Mouse (Mus musculus): ENCODE results near the gene Satb1. TPM values are rescaled to one million over a fixed set of nuclear protein-coding genes. Genes with fewer than 3 reads are reported as not detected.

The Satb1 gene
- total RNA-seq (2021) = 10 to 100 TPM; 20.2 to 27.8 TPM
- long read RNA-seq, experiment 1, full-length matches to known transcripts = 5 of 9 reads
- long read RNA-seq, experiment 1, partial matches to known transcripts = 2 of 9 reads
- long read RNA-seq, experiment 1, other reads (novel, unspliced or antisense) = 2 of 9 reads
- long read RNA-seq, experiment 2, full-length matches to known transcripts = 1 of 5 reads
- long read RNA-seq, experiment 2, partial matches to known transcripts = 0 of 5 reads
- long read RNA-seq, experiment 2, other reads (novel, unspliced or antisense) = 4 of 5 reads

DNA sequence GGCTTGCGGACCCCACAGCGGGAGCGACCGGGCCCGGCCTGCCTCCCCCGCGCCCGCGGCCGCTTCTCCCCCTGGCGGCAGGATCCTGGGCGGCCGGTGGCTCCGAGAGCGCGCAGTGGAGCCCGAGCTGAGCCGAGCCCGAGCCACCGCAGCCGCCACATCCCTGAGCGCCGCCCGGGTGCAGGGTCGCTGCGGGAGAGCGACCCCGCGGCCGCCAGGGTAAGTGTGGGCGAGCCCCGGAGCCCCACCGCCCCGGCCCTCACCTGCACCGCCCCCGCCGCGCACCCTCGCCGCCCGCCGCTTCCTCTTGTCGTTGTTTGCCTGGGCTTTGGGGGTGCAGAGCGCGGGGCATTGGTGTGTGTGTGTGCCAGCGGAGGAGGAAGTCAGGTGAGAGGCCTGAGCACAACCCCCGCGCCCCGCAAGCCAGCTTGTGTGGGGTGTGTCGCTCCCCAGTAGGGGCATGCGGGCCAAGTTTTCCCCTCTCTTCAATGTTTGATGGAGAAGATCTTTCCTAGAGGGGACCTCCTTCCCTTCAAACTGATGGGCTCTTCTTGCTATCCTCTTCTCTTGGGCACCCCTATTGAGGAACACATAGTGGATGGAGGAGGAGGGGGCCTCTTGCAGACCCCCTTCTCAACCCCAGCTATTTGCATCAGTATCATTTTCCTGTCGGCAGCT is at the start of gene Satb1:
Gene Satb1, minus strand, starts transcription at position 391 of the 678 bp plus-strand sequence.
- peak; percentile 42 to 59 for DNase-seq

DNA sequence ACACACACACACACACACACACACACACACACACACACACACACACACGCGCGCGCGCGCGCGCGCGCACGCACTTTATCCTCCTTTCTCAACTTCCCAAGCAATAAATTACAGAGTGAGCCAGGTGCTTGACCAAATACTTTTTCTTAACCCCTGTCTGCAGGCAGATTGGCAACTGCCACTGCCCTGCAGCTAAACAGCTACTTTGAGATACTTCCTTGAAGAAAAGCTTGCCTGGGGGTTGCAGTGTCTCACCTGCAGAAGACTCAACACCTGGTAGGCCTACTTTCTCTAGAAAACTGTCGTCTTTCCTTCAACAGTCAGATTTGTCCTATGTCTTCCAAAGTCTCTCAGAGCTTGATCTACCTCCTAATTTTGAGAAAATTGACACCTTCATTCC is 49.5 kb upstream of the Satb1 start:
- DNase-seq = no peak

DNA sequence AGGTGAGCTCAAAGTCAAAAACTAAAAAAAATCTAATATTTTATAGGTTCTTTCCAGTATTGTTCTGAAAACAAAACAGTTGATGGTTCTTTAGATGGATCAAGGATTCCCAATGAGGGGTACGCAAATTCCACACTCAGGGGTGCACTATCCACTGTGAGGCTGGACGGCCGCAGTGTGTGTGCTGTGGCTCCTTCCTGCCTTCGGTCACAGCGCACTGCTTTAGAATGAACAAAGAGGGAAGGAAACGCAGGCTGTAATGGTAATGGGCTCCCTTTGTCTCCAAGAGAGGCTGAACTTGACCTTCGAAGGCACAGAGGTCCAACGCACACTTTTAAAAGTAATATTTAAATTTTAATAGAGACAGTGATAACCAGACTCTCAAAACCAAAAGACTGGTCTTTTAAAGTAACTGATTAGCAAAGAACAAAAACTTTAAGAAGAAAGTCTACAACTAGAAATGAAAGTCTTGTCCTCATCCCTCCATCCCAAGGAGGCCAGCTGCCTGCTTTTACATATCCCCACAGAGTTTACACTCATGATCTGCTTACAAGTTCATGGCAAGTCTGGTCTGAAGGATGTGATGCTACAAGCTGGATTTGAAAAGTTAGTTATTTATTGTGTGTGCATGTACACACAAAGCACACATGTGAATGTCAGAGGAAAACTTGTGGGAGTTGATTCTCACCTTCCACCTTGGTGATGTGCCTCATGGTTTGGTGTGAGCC is 48.0 kb upstream of the Satb1 start:
- DNase-seq = no peak

DNA sequence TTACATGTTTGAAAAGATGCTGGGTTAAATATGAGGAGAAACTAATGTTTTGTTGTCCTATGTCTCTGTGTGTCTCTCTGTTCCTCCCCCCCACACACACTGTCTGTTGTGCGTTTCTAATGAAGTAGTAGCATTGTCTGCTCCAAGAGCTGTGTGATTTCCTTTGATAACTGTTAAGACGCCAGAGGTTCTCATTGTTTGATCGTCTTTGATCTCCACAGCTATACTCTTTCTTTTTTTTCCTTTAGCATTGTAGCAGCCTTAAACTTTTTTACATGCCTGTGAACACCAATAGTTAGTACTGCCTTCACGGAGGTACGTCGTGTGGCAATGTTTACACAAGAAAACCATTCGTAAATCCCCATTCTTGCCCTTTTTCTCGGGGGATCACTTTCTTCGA is 47.1 kb upstream of the Satb1 start:
- DNase-seq = no peak

DNA sequence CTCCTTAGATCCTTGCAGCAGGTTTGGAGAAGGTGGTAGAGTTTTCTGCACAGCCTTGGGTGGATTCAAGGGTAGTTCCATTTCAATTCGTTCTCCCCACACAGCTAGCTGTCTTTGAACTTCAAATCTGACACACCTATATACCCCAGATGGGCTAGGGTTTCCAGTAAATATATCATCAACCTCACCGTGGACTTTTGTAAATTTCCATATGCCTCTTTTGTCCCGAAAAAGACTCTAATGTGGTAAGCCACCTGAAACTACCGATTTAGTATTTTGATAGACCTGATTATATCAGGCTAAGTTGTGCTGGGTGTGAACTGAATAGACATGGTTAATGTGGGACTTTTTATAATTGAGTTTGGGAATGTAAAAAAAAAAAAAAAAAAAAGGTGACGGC is 46.6 kb upstream of the Satb1 start:
- DNase-seq = no peak

DNA sequence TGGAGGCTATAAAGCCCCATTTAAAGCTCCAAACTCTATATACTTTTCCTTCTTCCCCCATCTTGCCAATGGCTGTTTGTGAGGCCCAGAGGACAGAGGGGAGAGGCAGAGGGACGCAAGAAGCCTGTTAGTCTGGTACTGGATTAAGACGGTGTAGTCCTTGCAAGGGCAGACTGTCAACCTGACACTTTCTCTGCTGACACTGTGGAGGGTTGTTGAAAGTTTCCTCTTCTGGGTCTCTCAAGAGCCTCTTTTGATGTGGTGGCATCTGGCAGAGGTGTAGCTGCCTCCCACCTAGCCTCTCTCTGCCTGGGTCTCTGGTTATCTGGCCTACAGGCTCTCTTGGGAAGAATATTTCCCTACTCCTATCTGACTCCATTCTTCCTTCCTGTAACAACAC is 46.1 kb upstream of the Satb1 start:
- DNase-seq = no peak

DNA sequence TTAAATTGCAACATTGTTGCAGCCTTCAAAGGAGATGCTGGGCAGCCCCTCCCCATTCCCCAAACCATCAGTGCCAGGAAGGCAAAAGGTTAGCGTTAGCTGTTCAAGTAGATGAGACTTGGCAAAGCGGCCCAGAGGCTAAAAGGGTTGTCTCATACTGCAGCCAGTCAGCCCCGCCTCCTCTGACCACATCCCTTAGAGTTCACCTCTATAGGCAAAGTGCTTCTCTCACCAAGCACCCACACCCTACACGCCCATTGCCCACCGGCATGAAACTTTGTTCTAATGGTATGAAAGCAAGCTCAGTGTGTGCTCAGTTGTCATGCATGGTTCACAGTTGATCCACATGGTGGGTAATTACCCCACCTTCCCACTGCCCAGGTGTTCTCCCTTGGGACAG is 43.4 kb upstream of the Satb1 start:
- peak in 1 of 2 experiments; percentile 2 for DNase-seq

DNA sequence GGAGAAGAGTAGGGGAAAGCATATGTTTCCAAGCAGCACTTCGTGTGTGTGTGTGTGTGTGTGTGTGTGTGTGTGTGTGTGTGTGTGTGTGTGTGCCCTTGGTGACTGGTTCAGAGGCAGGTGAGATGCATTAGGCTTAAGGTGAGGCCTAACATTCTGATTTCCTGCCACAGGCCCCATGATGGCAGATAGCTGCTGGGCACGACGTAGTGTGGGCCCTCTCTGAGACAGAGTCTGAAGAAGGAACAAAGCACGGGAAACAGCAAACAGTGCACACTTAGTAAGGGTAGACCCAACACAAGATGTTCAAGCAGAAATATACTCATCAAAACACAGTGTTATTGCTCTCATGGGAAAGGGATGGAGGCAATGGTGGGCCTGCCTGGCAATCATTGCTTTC is 24.5 kb upstream of the Satb1 start:
- DNase-seq = no peak

DNA sequence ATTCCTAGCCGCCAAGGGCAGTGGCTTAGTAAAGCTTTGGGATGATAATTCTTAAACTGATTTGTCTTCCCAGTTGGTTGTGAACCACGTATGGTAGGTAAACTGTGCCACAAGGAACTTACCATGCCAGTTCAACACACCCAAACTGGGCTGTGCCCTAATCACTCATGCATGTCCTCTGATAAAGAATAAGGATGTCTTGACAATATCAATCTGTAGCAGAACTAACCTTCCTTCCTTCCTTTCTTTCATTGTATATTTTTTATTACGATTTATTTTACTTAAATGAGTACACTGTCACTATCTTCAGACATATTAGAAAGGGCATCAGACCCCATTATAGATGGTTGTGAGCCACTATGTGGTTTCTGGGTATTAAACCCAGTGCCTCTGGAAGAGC is 23.2 kb upstream of the Satb1 start:
- no peak for DNase-seq

DNA sequence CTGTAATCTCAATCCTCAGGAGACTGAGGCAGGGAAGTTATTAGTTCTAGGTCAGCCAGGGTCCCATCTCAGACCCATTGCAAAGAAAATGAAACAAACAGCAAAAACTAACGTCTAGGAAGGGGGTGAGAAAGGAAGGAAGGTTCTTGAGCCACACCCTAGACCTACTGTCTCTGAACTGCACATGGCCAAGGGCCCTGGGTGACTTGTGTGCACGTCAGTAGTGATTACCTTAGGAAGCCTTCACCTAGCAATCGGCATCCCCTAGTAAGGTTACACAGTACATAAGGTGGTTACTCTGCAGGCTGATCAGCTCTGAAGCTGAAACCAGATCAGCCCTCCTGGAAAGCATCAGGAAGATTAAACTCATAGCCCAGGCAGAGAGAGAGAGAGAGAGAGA is 22.2 kb upstream of the Satb1 start:
- no peak for DNase-seq

DNA sequence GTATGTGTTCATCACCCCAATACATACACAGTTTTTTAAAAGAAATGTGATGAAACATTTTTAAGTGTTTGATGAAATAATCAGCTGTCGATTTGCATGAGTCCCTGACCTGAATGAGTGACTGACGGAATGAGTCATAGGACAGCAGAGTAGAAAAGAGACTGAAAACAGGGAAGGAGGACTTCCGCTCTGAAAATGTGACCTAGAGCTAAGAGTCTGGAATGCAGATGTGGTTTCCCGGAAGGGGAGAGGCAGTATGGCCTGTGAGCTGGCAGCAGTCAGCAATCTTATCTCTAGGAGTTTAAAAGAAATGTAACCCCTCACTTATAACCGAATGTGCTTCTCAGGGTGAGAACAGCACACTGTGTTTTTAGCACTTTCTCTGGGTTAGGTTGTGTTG is 20.9 kb upstream of the Satb1 start:
- no peak for DNase-seq

DNA sequence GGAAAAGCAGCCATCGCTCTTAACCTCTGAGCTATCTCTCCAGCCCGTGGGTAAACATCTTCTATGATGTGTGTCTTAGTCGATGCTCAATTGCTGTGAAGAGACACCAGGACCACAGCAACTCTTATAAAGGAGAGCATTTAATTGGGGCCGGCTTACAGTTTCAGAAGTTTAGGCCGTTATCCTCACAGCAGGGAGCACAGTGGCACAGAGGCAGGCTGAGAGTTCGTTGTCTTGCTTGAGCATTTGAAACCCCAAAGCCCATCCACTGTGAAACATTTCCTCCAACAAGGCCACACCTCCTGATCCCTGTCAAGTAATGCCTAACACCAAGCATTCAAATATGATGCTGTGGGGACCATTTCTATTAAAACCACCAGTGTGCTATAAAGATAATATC is 7.5 kb upstream of the Satb1 start:
- DNase-seq = no peak

DNA sequence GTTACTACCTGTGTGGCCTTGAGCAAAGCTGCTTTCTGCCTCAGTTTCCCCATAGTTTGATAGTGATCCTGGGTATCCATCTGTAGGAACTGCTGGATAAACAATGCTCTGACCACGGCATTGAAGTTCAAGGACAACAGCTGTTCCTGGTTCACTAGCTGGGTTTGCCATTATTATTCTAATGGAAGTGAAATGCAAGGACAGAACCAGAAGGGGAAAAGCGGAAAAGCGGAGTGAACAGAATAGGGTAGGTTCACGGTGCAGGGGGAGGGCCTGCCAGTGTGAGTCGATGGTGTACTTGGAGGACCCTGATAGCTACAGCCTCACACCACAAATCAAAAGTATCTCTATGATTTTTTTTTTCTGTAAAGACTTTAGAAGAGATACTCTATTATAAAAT is 6.4 kb upstream of the Satb1 start:
- no peak for DNase-seq

DNA sequence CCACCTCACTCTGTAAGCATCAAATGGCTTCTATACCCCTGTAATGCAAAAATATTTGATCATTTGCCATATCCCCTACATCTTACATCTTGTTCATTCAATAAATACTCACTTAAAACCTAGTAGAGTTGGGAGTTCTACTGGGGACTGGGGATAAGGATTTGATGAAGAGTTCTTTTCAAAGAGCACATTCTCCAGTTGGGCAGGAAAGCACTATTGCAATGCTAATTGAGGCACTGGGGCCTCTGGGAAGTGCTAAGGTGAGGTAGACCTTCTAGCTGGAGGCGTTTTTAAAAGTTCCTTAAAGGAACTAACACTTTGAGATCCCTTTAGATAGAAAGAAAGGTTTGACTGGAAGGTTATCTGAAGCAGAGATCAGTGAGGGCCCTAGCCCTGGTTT is 3.8 kb upstream of the Satb1 start:
- DNase-seq = no peak

DNA sequence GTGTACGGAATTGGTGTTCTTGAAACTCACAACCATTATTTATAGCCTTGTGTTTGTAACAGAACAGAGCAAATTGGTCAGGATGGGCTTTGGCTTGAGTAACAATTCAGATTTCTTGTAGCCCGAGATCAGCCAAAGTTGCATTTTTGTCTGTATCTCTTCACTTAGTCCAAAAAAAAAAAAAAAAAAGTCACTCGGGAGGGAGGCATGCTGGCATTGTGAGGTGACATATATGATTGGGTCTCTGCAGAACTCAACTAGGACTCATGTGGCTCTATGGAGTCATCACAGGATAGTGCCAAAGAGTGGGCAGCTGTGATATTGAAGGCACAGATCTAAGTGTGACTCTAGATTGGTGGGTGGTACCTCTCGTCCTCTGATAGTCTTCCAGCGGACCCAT is 3.2 kb upstream of the Satb1 start:
- no peak for DNase-seq

DNA sequence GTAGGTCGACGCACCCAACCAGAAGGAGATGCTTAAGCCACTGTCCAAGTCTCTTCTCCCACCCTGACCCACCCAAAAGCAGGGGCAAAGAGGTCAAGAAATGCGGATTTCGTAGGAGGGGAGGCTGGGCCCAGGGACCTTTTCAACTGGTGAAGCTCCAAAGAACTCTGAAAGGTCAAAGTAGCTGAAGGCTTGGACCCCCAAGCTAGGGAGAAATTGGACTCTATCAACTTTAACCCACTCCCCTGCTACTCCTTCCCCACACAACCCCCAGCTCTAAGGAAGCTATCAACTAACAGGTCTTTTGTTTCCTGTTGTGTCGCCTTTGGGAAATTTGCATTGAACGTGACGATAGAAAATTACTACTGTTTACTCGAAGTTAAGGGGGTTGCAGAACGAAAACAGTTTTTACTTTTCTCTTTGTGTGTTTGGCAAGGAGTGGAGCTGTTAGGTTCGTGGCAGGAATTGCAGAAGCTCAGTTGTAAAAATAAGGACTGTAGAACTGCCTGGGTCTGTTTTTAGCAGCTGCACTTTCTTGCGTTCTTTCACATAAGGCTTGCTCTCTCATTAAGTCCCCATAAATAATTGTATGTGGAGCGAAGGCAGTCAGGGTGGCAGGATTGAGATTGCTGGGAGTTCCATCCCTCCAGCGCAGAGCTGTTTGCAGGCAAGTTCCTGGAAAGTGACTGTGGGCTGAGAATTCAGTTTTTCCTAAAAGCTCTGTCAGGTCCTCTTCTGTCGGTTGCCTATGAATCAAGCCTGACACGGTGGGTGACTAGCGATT is 680 bp upstream of the Satb1 start:
- DNase-seq = peak in 1 of 2 experiments; percentile 7

DNA sequence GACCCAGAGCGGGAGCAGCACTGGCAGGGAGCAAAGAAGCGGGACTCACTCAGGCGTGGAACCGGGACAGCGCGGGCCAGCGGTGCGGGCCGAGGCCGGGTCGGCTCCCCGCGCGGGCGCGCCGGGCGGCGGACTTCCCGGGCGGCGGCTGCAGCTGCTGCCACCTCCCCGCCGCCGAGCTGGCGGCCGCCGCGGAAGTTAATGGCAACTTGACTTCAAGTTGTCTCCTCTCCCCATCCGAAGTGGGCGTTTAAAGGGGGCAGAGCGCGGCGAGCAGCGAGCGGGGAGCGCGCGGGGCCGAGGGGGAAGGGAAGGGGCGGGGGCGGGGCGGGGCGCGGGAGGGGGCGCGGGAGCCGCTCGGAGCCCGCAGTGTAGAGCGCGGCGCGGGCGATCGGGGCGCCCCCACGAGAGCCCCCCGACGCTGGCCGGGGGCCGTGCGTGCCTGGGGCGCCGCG is 642 bp downstream of the Satb1 start:
- DNase-seq = peak in 1 of 2 experiments; percentile 26

DNA sequence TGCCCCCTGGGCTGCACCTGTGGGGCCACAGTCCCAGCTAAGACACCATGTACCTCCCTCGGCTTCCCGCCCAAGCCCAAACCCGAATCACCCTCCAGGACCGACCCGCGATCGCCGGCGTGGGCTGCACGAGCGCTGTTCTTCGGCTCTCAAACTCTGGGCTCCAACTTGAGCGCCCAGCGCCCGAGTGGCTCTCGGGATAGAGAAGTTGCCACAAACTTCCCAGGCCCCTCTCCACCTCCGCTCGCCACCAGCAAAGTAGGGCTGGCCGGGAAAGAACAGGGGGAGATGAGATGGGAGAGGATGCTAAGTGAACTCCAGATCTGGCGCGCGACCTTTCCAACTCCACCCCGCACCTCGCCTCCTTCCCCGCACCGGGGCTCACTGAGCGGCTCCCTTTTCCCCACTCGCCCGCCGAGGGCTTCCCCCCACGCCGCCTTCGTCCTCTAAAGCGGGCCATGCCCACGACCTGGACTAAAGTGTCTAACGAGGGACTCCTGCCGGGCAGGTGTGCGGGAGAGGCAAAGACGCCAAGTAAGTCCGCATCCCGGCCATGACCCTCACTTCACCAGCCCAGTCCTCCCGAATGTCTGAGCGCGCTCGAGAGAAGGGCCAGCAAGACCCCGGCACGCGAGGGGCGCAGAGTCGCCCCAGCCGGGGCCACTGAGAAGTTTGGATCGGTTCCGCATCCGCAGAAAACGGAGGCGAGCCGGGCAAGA is 1.2 kb downstream of the Satb1 start:
- peak in 1 of 2 experiments; percentile 45 for DNase-seq

DNA sequence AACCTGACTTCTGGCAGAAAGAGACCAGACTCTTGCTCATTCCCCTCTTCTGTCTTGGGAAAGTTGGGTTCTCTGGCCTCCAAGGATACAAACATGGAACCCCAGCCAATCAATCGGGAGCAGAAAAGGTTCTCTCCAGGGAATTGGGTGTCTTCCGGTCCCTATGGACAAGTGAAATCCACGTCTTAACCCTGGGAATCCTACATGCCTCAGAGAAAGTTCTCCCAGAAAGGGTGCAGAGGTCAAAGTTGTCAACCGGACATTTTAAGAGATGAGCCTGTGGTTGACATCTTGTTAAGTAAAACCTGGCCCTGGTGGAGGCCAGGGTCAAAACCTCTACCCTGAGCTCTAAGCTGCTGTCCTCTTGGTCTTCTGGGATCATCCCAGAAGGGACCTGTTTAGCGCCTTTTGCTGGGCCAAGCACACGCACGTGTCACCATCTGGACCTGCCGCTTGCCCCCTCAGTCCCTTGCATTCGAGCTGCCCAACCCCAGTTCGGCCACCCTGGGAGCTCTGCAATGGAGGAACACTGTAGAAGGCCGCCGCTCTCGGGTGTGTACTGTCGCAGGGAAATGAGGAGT is 1.9 kb downstream of the Satb1 start:
- DNase-seq = peak in 1 of 2 experiments; percentile 4

DNA sequence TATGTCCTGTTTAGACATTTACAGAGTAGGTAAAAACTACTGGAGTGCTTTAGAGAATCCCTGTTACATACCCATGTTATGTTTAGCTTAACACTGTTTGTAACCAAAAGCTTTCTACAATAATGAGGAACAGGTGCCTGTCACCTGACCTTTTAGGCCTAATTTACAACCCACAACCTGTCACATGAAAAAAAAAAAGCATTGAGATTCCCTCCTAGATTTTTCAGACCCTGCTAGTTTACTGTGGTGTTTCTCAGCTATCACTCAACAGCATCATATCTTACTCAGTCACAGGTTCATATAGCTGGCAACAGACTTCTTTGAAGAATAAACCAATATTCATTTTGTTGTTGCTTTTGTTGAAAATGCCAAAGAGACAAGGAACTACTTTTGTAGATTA is 3.7 kb downstream of the Satb1 start:
- no peak for DNase-seq

DNA sequence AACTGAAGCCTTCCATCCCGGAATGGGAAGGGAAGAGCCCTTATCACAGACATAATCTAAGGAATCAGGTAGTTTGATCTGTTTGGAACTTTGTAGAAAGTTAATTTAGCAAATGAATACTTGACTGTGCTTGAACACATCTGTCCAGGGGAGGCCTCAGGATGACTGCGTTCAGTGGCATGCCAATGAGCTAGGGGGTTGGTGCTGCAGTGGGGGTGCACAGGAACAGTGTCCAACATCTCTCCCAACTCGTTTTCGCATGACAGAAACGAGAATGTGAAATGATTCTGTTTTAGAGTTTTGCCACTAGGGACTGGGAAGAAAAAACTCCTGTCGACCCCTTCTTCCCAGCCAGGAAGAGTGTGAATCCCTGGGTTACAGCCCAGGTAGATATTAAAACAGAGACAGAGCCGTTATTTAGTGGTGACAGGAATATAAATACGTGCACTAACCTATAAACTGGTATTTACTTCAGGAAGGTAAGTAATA is 5.1 kb downstream of the Satb1 start:
- DNase-seq = no peak

Measured in heart, adult 18-20 months (tissue).